Mouse (Mus musculus): ENCODE measurements around the gene Cog7. TPM values are rescaled to one million over a fixed set of nuclear protein-coding genes. Genes with fewer than 3 reads are reported as not detected.

Gene Cog7
- polyA plus RNA-seq, 1 experiment: not detected

GRCm38 (mm10) chr7:121848537-121849168 lies 132.9 kb downstream of the Cog7 start:
- Histone ChIP-seq H3K4me1 (ENCODE audit: control insufficient read depth, insufficient read depth, low read length) (no peaks in the 10 kb centered on the region), H3K27ac (ENCODE audit: insufficient read depth, low read depth, low read length) (no peak overlapping the region), H3K4me3 (ENCODE audit: insufficient read depth, low read depth, low read length) (no peak overlapping the region)
- no peak for TF ChIP-seq CTCF (IDR thresholded peaks at IDR 0.05; ENCODE audit: insufficient read depth, low read depth, low read length)
- no peak for TF ChIP-seq POLR2A (IDR thresholded peaks at IDR 0.05; ENCODE audit: insufficient read depth, low read depth, low read length)
- 87% methylated on average over 9 of the region's 9 CpGs for WGBS

GRCm38 (mm10) chr7:121845964-121846363 lies 135.5 kb downstream of the Cog7 start:
- no peak overlapping the region for H3K27ac ChIP-seq (ENCODE audit: insufficient read depth, low read depth, low read length)
- no peak overlapping the region for H3K4me3 ChIP-seq (ENCODE audit: insufficient read depth, low read depth, low read length)
- TF ChIP-seq CTCF (IDR thresholded peaks at IDR 0.05; ENCODE audit: insufficient read depth, low read depth, low read length) (no peak), POLR2A (IDR thresholded peaks at IDR 0.05; ENCODE audit: insufficient read depth, low read depth, low read length) (no peak)
- peaks cover 2% of the 10 kb centered on the region; the same call in 1 of the 2 replicates for H3K4me1 ChIP-seq (ENCODE audit: control insufficient read depth, insufficient read depth, low read length)
- 71% methylated on average over 6 of the region's 6 CpGs for whole genome bisulfite sequencing

GRCm38 (mm10) chr7:121842234-121842633 lies 139.3 kb downstream of the Cog7 start:
- H3K27ac ChIP-seq (ENCODE audit: insufficient read depth, low read depth, low read length): no peak overlapping the region
- no peak overlapping the region for H3K4me3 ChIP-seq (ENCODE audit: insufficient read depth, low read depth, low read length)
- peaks cover 10% of the 10 kb centered on the region; the same call in 1 of the 2 replicates for H3K4me1 ChIP-seq (ENCODE audit: control insufficient read depth, insufficient read depth, low read length)
- no peak for TF ChIP-seq CTCF (IDR thresholded peaks at IDR 0.05; ENCODE audit: insufficient read depth, low read depth, low read length)
- no peak for TF ChIP-seq POLR2A (IDR thresholded peaks at IDR 0.05; ENCODE audit: insufficient read depth, low read depth, low read length)
- WGBS: 65% methylated on average over 6 of the region's 6 CpGs

- Histone ChIP-seq H3K27ac (ENCODE audit: insufficient read depth, low read depth, low read length) (no peak overlapping the region), H3K4me3 (ENCODE audit: insufficient read depth, low read depth, low read length) (no peak overlapping the region), H3K4me1 (ENCODE audit: control insufficient read depth, insufficient read depth, low read length) (peaks cover 10% of the 10 kb centered on the region; the same call in 1 of the 2 replicates)
- no peak for TF ChIP-seq POLR2A (IDR thresholded peaks at IDR 0.05; ENCODE audit: insufficient read depth, low read depth, low read length)
- TF ChIP-seq CTCF (IDR thresholded peaks at IDR 0.05; ENCODE audit: insufficient read depth, low read depth, low read length): no peak
- 48% methylated on average over 7 of the region's 7 CpGs for WGBS
These were observed 140.7 kb downstream of the Cog7 start for GRCm38 (mm10) chr7:121840810-121841209.

GRCm38 (mm10) chr7:121836827-121837226 lies 144.7 kb downstream of the Cog7 start:
- H3K4me1 ChIP-seq (ENCODE audit: control insufficient read depth, insufficient read depth, low read length): peaks cover 10% of the 10 kb centered on the region; the same call in 1 of the 2 replicates
- 91% methylated on average over 7 of the region's 7 CpGs for WGBS
- TF ChIP-seq CTCF (IDR thresholded peaks at IDR 0.05; ENCODE audit: insufficient read depth, low read depth, low read length): no peak
- no peak for TF ChIP-seq POLR2A (IDR thresholded peaks at IDR 0.05; ENCODE audit: insufficient read depth, low read depth, low read length)

GRCm38 (mm10) chr7:121835392-121835791 lies 146.1 kb downstream of the Cog7 start:
- H3K4me1 ChIP-seq (ENCODE audit: control insufficient read depth, insufficient read depth, low read length): peaks cover 2% of the 10 kb centered on the region; the same call in 1 of the 2 replicates
- H3K27ac ChIP-seq (ENCODE audit: insufficient read depth, low read depth, low read length): no peak overlapping the region
- no peak for TF ChIP-seq CTCF (IDR thresholded peaks at IDR 0.05; ENCODE audit: insufficient read depth, low read depth, low read length)
- TF ChIP-seq POLR2A (IDR thresholded peaks at IDR 0.05; ENCODE audit: insufficient read depth, low read depth, low read length): no peak
- H3K4me3 ChIP-seq (ENCODE audit: insufficient read depth, low read depth, low read length): no peak overlapping the region
- WGBS: 90% methylated on average over 7 of the region's 7 CpGs

More at GRCm38 (mm10) chr7:121836827-121837226, 144.7 kb downstream of the Cog7 start:
- Histone ChIP-seq H3K4me3 (ENCODE audit: insufficient read depth, low read depth, low read length) (no peak overlapping the region), H3K27ac (ENCODE audit: insufficient read depth, low read depth, low read length) (no peak overlapping the region)

Other genes starting within 250 kb of the Cog7 start
- not detected in 2 replicates for gene Scnn1g, start 247.2 kb downstream of the Cog7 start, polyA plus RNA-seq (2012; ENCODE audit: insufficient read depth, insufficient read length, low replicate concordance, missing spikeins)
- gene Scnn1b, start 116.7 kb downstream of the Cog7 start, polyA plus RNA-seq (2012; ENCODE audit: insufficient read depth, insufficient read length, low replicate concordance, missing spikeins): not detected in 2 replicates
- not detected in 2 replicates for gene Gga2, start 39.5 kb upstream of the Cog7 start, polyA plus RNA-seq (2012; ENCODE audit: insufficient read depth, insufficient read length, low replicate concordance, missing spikeins)
- gene Ubfd1, start 85.5 kb upstream of the Cog7 start, polyA plus RNA-seq (2012; ENCODE audit: insufficient read depth, insufficient read length, low replicate concordance, missing spikeins): not detected in 2 replicates
- not detected in 2 replicates for gene Ears2, start 85.6 kb upstream of the Cog7 start, polyA plus RNA-seq (2012; ENCODE audit: insufficient read depth, insufficient read length, low replicate concordance, missing spikeins)
- gene Ndufab1, start 120.2 kb upstream of the Cog7 start, polyA plus RNA-seq (2012; ENCODE audit: insufficient read depth, insufficient read length, low replicate concordance, missing spikeins): not detected in 2 replicates
- not detected in 2 replicates for gene Palb2, start 151.3 kb upstream of the Cog7 start, polyA plus RNA-seq (2012; ENCODE audit: insufficient read depth, insufficient read length, low replicate concordance, missing spikeins)
- not detected in 2 replicates for gene Dctn5, start 151.3 kb upstream of the Cog7 start, polyA plus RNA-seq (2012; ENCODE audit: insufficient read depth, insufficient read length, low replicate concordance, missing spikeins)
- gene Plk1, start 177.7 kb upstream of the Cog7 start, polyA plus RNA-seq (2012; ENCODE audit: insufficient read depth, insufficient read length, low replicate concordance, missing spikeins): not detected in 2 replicates
- not detected in 2 replicates for gene Ern2, start 204.5 kb upstream of the Cog7 start, polyA plus RNA-seq (2012; ENCODE audit: insufficient read depth, insufficient read length, low replicate concordance, missing spikeins)
- gene Chp2, start 237.8 kb upstream of the Cog7 start, polyA plus RNA-seq (2012; ENCODE audit: insufficient read depth, insufficient read length, low replicate concordance, missing spikeins): not detected in 2 replicates

Data from olfactory bulb, adult 2 months (tissue).